Mouse (Mus musculus) B cell, adult 67 days (primary cell): ENCODE results near the gene Adamts17. TPM values are rescaled to one million over a fixed set of nuclear protein-coding genes. Genes with fewer than 3 reads are reported as not detected.

Experiments
- total RNA-seq, 2 experiments: library from RNA; stranded (reverse); gene quantifications; 4 replicates each; pipeline ENCODE4 v1.2.4; 2023

Adamts17 gene
- total RNA-seq = not detected

GRCm38 (mm10) chr7:66839463-66840007, at the start of gene Adamts17:
Gene Adamts17, plus strand, starts transcription at chr7:66839735.

Other genes starting within 250 kb of the Adamts17 start
- 10 to 100 TPM; 19.3 to 23.3 TPM for gene Asb7, start 150.1 kb upstream of the Adamts17 start, total RNA-seq
- 10 to 100 TPM in 1 of 2 experiments, 1 to 10 TPM in 1; 8.7 to 10.2 TPM for gene Lins1, start 149.8 kb upstream of the Adamts17 start, total RNA-seq
- not detected for gene Cers3, start 96.2 kb upstream of the Adamts17 start, total RNA-seq